Mouse (Mus musculus): ENCODE measurements around the gene Gsx2.

The Gsx2 gene

GRCm38 (mm10) chr5:75075383-75075941 lies at the start of gene Gsx2:
Gsx2 (plus strand) TSS chr5:75075601.
- DNase-seq (ENCODE audit: inconsistent age in 2 of 2, low spot score in 1 of 2), result no peak

GRCm38 (mm10) chr5:75035475-75035874 lies 39.9 kb upstream of the Gsx2 start:
- DNase-seq (ENCODE audit: inconsistent age in 2 of 2, low spot score in 1 of 2), result no peak

GRCm38 (mm10) chr5:75039307-75039706 lies 36.1 kb upstream of the Gsx2 start:
- DNase-seq (ENCODE audit: inconsistent age in 2 of 2, low spot score in 1 of 2), result no peak

GRCm38 (mm10) chr5:75043011-75043445 lies 32.4 kb upstream of the Gsx2 start:
- DNase-seq (ENCODE audit: inconsistent age in 2 of 2, low spot score in 1 of 2), result peak in 1 of 2 experiments; percentile 62

GRCm38 (mm10) chr5:75043621-75044301 lies 31.6 kb upstream of the Gsx2 start:
- no peak for DNase-seq (ENCODE audit: inconsistent age in 2 of 2, low spot score in 1 of 2)

GRCm38 (mm10) chr5:75044310-75044904 lies 31.0 kb upstream of the Gsx2 start, which contains the start of gene Chic2:
Chic2 (minus strand) TSS chr5:75044774.
- peak; percentile 90 to 93 for DNase-seq (ENCODE audit: inconsistent age in 2 of 2, low spot score in 1 of 2)

- DNase-seq (ENCODE audit: inconsistent age in 2 of 2, low spot score in 1 of 2), result peak in 1 of 2 experiments; percentile 63
These were observed 30.0 kb upstream of the Gsx2 start for GRCm38 (mm10) chr5:75045371-75045770.

GRCm38 (mm10) chr5:75046681-75047321 lies 28.6 kb upstream of the Gsx2 start:
- DNase-seq (ENCODE audit: inconsistent age in 2 of 2, low spot score in 1 of 2), result peak; percentile 46 to 78

GRCm38 (mm10) chr5:75051109-75051508 lies 24.3 kb upstream of the Gsx2 start:
- no peak for DNase-seq (ENCODE audit: inconsistent age in 2 of 2, low spot score in 1 of 2)

- peak in 1 of 2 experiments; percentile 85 for DNase-seq (ENCODE audit: inconsistent age in 2 of 2, low spot score in 1 of 2)
These were observed 12.2 kb upstream of the Gsx2 start for GRCm38 (mm10) chr5:75063177-75063576.

GRCm38 (mm10) chr5:75066715-75067114 lies 8.7 kb upstream of the Gsx2 start:
- DNase-seq (ENCODE audit: inconsistent age in 2 of 2, low spot score in 1 of 2), result no peak

GRCm38 (mm10) chr5:75067125-75067756 lies 8.2 kb upstream of the Gsx2 start:
- DNase-seq (ENCODE audit: inconsistent age in 2 of 2, low spot score in 1 of 2), result peak; percentile 27 to 69

GRCm38 (mm10) chr5:75070132-75070531 lies 5.3 kb upstream of the Gsx2 start:
- no peak for DNase-seq (ENCODE audit: inconsistent age in 2 of 2, low spot score in 1 of 2)

GRCm38 (mm10) chr5:75070656-75071375 lies 4.6 kb upstream of the Gsx2 start:
- peak in 1 of 2 experiments; percentile 26 for DNase-seq (ENCODE audit: inconsistent age in 2 of 2, low spot score in 1 of 2)

GRCm38 (mm10) chr5:75071951-75072350 lies 3.5 kb upstream of the Gsx2 start:
- DNase-seq (ENCODE audit: inconsistent age in 2 of 2, low spot score in 1 of 2), result no peak

GRCm38 (mm10) chr5:75072532-75072931 lies 2.9 kb upstream of the Gsx2 start:
- no peak for DNase-seq (ENCODE audit: inconsistent age in 2 of 2, low spot score in 1 of 2)

GRCm38 (mm10) chr5:75073167-75073566 lies 2.2 kb upstream of the Gsx2 start:
- DNase-seq (ENCODE audit: inconsistent age in 2 of 2, low spot score in 1 of 2), result no peak

GRCm38 (mm10) chr5:75073684-75074083 lies 1.7 kb upstream of the Gsx2 start:
- no peak for DNase-seq (ENCODE audit: inconsistent age in 2 of 2, low spot score in 1 of 2)

GRCm38 (mm10) chr5:75074132-75074531 lies 1.3 kb upstream of the Gsx2 start:
- DNase-seq (ENCODE audit: inconsistent age in 2 of 2, low spot score in 1 of 2), result no peak

- peak in 1 of 2 experiments; percentile 34 for DNase-seq (ENCODE audit: inconsistent age in 2 of 2, low spot score in 1 of 2)
These were observed 641 bp upstream of the Gsx2 start for GRCm38 (mm10) chr5:75074537-75075382.
